Mouse (Mus musculus): ENCODE measurements around the gene Phactr2. TPM values are rescaled to one million over a fixed set of nuclear protein-coding genes. Genes with fewer than 3 reads are reported as not detected.

The Phactr2 gene
- polyA plus RNA-seq, 1 experiment, result 12.5 TPM

DNA sequence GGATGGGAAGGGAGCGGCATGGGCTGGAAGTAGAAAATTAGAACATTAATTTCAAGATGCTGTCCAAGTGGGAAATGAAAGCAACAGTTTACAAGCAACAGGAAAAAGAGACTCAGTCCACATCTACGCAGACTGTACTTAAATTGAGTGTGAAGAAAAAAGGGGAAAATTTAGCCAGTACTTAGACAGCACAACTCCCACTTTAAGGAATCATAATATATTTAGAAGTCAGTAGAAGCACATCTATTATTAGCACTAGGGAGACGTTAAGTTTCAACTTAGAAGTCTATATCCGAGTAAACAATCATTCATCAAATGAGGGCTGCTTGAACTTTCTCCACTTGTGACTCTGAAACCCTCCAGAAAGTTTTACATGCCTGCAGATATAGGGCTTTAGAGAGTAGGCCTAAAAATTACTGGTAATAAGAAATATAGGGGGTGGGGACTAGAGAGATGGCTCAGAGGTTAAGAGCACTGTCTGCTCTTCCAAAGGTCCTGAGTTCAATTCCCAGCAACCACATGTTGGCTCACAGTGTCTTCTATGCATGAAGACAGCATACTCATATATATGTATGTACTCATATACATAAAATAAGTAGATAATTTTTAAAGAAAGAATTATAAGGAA lies 142.7 kb downstream of the Phactr2 start:
- no peaks in the 10 kb centered on the region for H3K4me1 ChIP-seq (ENCODE audit: control insufficient read depth, insufficient read depth, low read length)
- WGBS, result 51% methylated on average over 4 of the region's 4 CpGs
- TF ChIP-seq POLR2A (IDR thresholded peaks at IDR 0.05; ENCODE audit: low read depth, low read length), result no peak
- H3K4me3 ChIP-seq (ENCODE audit: insufficient read depth, low read depth, low read length), result no peak overlapping the region
- H3K27me3 ChIP-seq (replicated peaks; ENCODE audit: control insufficient read depth, insufficient read depth, low read length), result no peaks in the 10 kb centered on the region
- H3K27ac ChIP-seq (ENCODE audit: insufficient read depth, low read depth, low read length), result no peak overlapping the region
- DNase-seq, result no peak
- H3K36me3 ChIP-seq (ENCODE audit: control insufficient read depth, insufficient read depth, low read length), result no peaks in the 10 kb centered on the region

DNA sequence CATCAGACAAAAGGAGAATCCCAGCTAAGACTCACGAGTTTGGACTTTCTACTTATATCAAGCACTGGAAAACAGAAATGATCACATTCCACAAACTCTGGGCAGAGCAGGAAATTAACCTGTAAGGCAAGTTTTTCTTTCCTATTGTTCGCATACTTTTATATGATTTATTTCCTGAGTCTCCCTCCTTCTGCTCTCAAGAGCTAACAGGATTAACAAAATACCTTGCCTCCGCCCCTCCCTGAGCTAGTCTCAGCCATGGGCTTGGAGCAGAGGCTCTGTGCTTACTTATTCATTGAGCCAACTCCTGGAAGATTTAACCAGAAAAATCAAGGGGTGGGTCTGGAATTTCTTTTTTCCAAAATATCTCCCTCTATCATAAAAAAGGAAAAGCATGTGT lies 145.6 kb downstream of the Phactr2 start:
- Histone ChIP-seq H3K4me3 (ENCODE audit: insufficient read depth, low read depth, low read length) (no peak overlapping the region), H3K4me1 (ENCODE audit: control insufficient read depth, insufficient read depth, low read length) (no peaks in the 10 kb centered on the region), H3K27ac (ENCODE audit: insufficient read depth, low read depth, low read length) (no peak overlapping the region), H3K27me3 (replicated peaks; ENCODE audit: control insufficient read depth, insufficient read depth, low read length) (no peaks in the 10 kb centered on the region), H3K36me3 (ENCODE audit: control insufficient read depth, insufficient read depth, low read length) (no peaks in the 10 kb centered on the region)
- no peak for TF ChIP-seq CTCF (conservative IDR thresholded peaks at IDR 0.05; ENCODE audit: insufficient read depth, insufficient read length, low read depth, low read length)
- TF ChIP-seq POLR2A (IDR thresholded peaks at IDR 0.05; ENCODE audit: low read depth, low read length), result no peak
- WGBS, result 45% methylated on average over 3 of the region's 3 CpGs
- no peak for DNase-seq

DNA sequence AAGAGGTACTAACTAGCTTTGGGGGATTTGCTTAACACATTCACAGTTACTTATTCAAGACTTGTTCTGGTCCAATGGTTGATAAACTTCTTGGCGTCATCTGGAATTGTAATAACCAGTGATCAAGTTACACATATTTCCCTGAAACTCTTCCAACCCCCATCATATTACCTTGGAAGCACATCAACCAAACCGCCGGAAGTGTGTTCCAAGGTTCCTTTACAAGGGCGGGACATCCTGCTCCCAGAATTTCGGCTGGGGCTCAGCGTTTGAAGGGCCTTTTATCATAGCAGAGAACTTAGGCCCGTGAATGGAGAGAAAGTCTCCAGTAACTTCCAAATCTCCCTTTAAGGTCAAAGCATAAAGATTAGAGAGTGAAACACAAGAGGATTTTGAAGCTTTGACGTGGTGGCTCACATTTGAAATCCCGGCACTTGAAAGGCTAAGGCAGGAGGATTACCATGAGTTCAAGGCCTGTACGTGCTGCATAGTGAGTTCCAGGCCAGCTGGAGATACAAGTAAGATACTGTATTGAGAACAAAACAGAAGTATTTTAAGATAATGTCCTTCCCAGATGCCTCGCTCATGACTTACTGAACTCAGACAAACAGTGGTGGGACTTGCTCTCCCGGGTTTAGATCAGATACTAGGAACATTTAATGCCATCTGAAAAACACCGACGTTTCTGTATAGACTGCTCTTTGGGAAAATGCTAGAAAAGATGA lies 147.9 kb downstream of the Phactr2 start:
- no peak for TF ChIP-seq CTCF (conservative IDR thresholded peaks at IDR 0.05; ENCODE audit: insufficient read depth, insufficient read length, low read depth, low read length)
- TF ChIP-seq POLR2A (IDR thresholded peaks at IDR 0.05; ENCODE audit: low read depth, low read length), result no peak
- Histone ChIP-seq H3K4me3 (ENCODE audit: insufficient read depth, low read depth, low read length) (no peak overlapping the region), H3K4me1 (ENCODE audit: control insufficient read depth, insufficient read depth, low read length) (peaks cover 4% of the 10 kb centered on the region; the same call in 1 of the 2 replicates), H3K36me3 (ENCODE audit: control insufficient read depth, insufficient read depth, low read length) (no peaks in the 10 kb centered on the region), H3K27me3 (replicated peaks; ENCODE audit: control insufficient read depth, insufficient read depth, low read length) (no peaks in the 10 kb centered on the region), H3K27ac (ENCODE audit: insufficient read depth, low read depth, low read length) (no peak overlapping the region)
- WGBS, result 78% methylated on average over 14 of the region's 14 CpGs
- no peak for DNase-seq

DNA sequence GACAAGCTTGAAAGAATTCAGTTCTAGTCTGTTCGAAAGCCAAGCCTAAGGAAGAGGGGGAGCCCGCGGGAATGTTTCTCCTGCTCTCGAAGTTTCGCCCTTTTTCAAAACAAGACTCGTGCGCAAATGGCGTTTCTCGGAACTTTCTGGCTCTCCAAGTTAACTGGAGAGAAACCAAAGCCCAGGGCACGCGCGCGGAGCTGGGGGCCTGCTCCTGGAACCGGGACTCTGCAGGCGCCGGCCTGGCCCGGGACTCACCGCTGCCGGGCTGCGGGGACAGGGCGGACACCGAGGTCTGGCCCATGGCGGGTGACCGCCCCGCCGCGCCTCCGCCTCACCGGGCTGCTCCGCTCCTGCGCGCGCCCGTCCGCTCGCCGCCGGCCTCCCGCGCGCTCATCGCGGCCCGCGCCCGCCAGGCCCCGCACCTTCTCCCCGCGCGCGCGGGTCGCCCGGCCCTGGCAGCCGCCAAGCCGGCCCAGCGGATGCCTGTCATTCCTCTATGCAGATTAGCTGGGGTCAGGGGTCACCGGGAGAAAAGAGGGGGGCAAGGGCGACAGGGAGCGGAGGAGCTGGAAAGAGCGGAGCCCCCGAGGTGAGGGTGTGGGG lies 150.3 kb downstream of the Phactr2 start:
- no peak for TF ChIP-seq POLR2A (IDR thresholded peaks at IDR 0.05; ENCODE audit: low read depth, low read length)
- TF ChIP-seq CTCF (conservative IDR thresholded peaks at IDR 0.05; ENCODE audit: insufficient read depth, insufficient read length, low read depth, low read length), result no peak
- H3K4me3 ChIP-seq (ENCODE audit: insufficient read depth, low read depth, low read length), result peak overlapping the region; percentile 61
- H3K4me1 ChIP-seq (ENCODE audit: control insufficient read depth, insufficient read depth, low read length), result peaks cover 4% of the 10 kb centered on the region; the same call in 1 of the 2 replicates
- H3K36me3 ChIP-seq (ENCODE audit: control insufficient read depth, insufficient read depth, low read length), result no peaks in the 10 kb centered on the region
- under 1% methylated on average over 62 of the region's 62 CpGs for WGBS
- H3K27me3 ChIP-seq (replicated peaks; ENCODE audit: control insufficient read depth, insufficient read depth, low read length), result no peaks in the 10 kb centered on the region
- DNase-seq, result peak; percentile 81
- peak overlapping the region; percentile 32; the same call in 1 of the 2 replicates for H3K27ac ChIP-seq (ENCODE audit: insufficient read depth, low read depth, low read length)

DNA sequence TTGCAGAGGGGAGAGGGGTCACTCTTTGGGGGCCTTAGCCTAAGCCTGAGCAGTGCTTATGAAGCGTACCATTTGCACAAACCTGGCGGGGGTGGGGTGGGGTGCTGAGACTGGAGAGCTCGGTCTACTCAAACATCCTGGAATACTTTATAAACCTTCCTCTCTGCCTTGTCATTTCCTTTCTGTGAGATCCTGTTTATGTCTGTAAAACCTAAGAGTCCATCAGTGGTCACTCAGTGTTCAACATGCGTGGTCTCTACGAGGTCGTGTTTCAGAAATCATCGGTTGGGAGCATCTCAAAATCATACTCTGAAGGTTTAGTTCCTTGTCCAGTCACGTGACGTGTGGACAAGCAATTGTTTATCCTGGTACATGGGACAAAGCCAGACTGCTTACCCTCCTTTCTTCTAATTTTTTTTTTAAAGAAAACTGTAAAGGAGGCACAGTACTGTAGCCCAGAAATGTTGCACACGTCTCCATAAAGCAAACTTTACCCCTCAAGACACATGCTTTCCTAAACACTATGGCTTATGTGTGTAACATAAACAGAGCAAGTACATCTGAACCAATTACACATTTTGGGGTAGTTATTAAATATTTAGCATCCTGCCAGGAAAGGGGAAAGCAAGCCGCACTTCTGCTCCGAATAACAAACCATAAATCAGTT lies 150.9 kb downstream of the Phactr2 start:
- TF ChIP-seq CTCF (conservative IDR thresholded peaks at IDR 0.05; ENCODE audit: insufficient read depth, insufficient read length, low read depth, low read length) (no peak), POLR2A (IDR thresholded peaks at IDR 0.05; ENCODE audit: low read depth, low read length) (no peak)
- peak; percentile 44 for DNase-seq
- Histone ChIP-seq H3K27ac (ENCODE audit: insufficient read depth, low read depth, low read length) (peak overlapping the region; percentile 77), H3K27me3 (replicated peaks; ENCODE audit: control insufficient read depth, insufficient read depth, low read length) (no peaks in the 10 kb centered on the region), H3K4me3 (ENCODE audit: insufficient read depth, low read depth, low read length) (peak overlapping the region; percentile 61), H3K4me1 (ENCODE audit: control insufficient read depth, insufficient read depth, low read length) (peaks cover 4% of the 10 kb centered on the region; the same call in 1 of the 2 replicates), H3K36me3 (ENCODE audit: control insufficient read depth, insufficient read depth, low read length) (no peaks in the 10 kb centered on the region)
- WGBS, result 10% methylated on average over 12 of the region's 12 CpGs

DNA sequence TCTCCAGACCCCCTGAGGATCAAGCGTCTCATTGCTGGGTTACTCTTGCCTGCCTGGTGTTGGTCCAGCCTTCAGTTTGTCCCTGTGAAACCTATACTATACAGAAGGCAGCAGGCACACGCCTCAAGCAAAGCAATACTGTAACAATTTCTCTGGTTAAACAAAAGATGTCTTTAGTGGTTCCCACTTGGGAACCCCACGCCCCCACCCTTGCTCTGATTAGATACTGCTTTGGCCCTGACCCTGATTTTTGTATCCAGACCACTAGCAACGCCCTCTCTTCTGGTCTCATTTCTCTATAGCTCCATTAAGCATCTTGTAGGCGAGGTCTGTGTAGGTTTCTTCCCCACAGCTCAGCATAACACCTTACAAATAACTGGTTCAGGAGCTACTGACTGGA lies 159.2 kb downstream of the Phactr2 start:
- no peak for DNase-seq
- H3K4me1 ChIP-seq (ENCODE audit: control insufficient read depth, insufficient read depth, low read length), result peaks cover 3% of the 10 kb centered on the region; the same call in 1 of the 2 replicates
- 93% methylated on average over 5 of the region's 5 CpGs for WGBS
- no peak overlapping the region for H3K4me3 ChIP-seq (ENCODE audit: insufficient read depth, low read depth, low read length)
- no peaks in the 10 kb centered on the region for H3K27me3 ChIP-seq (replicated peaks; ENCODE audit: control insufficient read depth, insufficient read depth, low read length)
- no peak for TF ChIP-seq POLR2A (IDR thresholded peaks at IDR 0.05; ENCODE audit: low read depth, low read length)
- TF ChIP-seq CTCF (conservative IDR thresholded peaks at IDR 0.05; ENCODE audit: insufficient read depth, insufficient read length, low read depth, low read length), result no peak
- no peaks in the 10 kb centered on the region for H3K36me3 ChIP-seq (ENCODE audit: control insufficient read depth, insufficient read depth, low read length)
- H3K27ac ChIP-seq (ENCODE audit: insufficient read depth, low read depth, low read length), result no peak overlapping the region

All from kidney, adult 2 months (tissue).